Comparison of ENCODE assay signal across 19 mouse cellular contexts in genomic region chr9:122187451-122187921, GRCm38 (mm10).
DNase-seq lines count a peak whose midpoint lies in the region; ATAC-seq and TF ChIP-seq lines count a peak whose summit lies in the region.
"Had no signal": no experiment of that assay in that cellular context is flagged by ENCODE, and none has a peak within 500 bp of the region (broad histone marks: within the 10 kb centered on the region; RNA-seq: fewer than 3 reads in every experiment).

No protein-coding gene starts in this region.

- no peaks in the 10 kb centered on the region for H3K27me3 ChIP-seq in liver, adult 2 months (ENCODE audit: control insufficient read depth, insufficient read depth, low read length)
- 0 out of 2 replicates have a peak, but pooled peaks cover 2% of the 10 kb centered on the region for H3K27me3 ChIP-seq in liver, embryonic 12.5 days (replicated peaks)
- no peaks in the 10 kb centered on the region for H3K27me3 ChIP-seq in heart, embryonic 12.5 days (replicated peaks)
- H3K27me3 ChIP-seq in midbrain, postnatal 0 days (ENCODE audit: insufficient read depth, low read length) = no peaks in the 10 kb centered on the region
- H3K27me3 ChIP-seq: embryonic facial prominence, embryonic 12.5 days; forebrain, embryonic 13.5 days; midbrain, embryonic 12.5 days; neural tube, embryonic 12.5 days had no signal

- no peak for ATAC-seq in liver, embryonic 12.5 days
- peak; percentile 49; the same call in 1 of the 2 replicates for ATAC-seq in heart, embryonic 12.5 days (ENCODE audit: insufficient number of reproducible peaks, low FRiP score)
- ATAC-seq in midbrain, postnatal 0 days (ENCODE audit: low FRiP score) = no peak
- ATAC-seq: activated CD4-positive, CD25-positive, alpha-beta regulatory T cell, adult 4 months; forebrain, embryonic 13.5 days; hindbrain, postnatal 0 days had no signal

- H3K79me2 ChIP-seq in liver, adult 2 months (ENCODE audit: control insufficient read depth, insufficient read depth, low read length) = no peaks in the 10 kb centered on the region

- WGBS in liver, adult 2 months = 33% methylated on average over 7 of the region's 7 CpGs
- WGBS in liver, embryonic 12.5 days (ENCODE audit: insufficient replicate concordance) = 64% methylated on average over 7 of the region's 7 CpGs
- WGBS in heart, embryonic 12.5 days = 41% methylated on average over 7 of the region's 7 CpGs
- WGBS in midbrain, postnatal 0 days = 85% methylated on average over 7 of the region's 7 CpGs

- peak overlapping the region; percentile 30; the same call in 1 of the 2 replicates for H3K27ac ChIP-seq in liver, adult 2 months (replicated peaks; ENCODE audit: insufficient read depth, low read depth, low read length)
- no peak overlapping the region for H3K27ac ChIP-seq in liver, embryonic 12.5 days
- peak overlapping the region; percentile 69 for H3K27ac ChIP-seq in heart, embryonic 12.5 days (ENCODE audit: poor library complexity, severe bottlenecking)
- H3K27ac ChIP-seq in midbrain, postnatal 0 days (ENCODE audit: low read depth, low read length) = no peak overlapping the region
- H3K27ac ChIP-seq: forebrain, embryonic 13.5 days; hindbrain, postnatal 0 days; midbrain, embryonic 12.5 days; neural tube, embryonic 12.5 days had no signal

- no peak overlapping the region for H3K4me3 ChIP-seq in liver, adult 2 months (ENCODE audit: insufficient read depth, low read depth, low read length)
- no peak overlapping the region for H3K4me3 ChIP-seq in liver, embryonic 12.5 days
- H3K4me3 ChIP-seq in heart, embryonic 12.5 days = no peak overlapping the region
- no peak overlapping the region for H3K4me3 ChIP-seq in midbrain, postnatal 0 days (ENCODE audit: low read depth, low read length)
- H3K4me3 ChIP-seq: embryonic facial prominence, embryonic 12.5 days; forebrain, embryonic 13.5 days; midbrain, embryonic 12.5 days; neural tube, embryonic 12.5 days had no signal

- no peak overlapping the region for H3K9ac ChIP-seq in liver, adult 2 months (ENCODE audit: low read depth, low read length)
- H3K9ac ChIP-seq in liver, embryonic 12.5 days = no peak overlapping the region
- H3K9ac ChIP-seq in heart, embryonic 12.5 days = no peak overlapping the region
- no peak overlapping the region for H3K9ac ChIP-seq in midbrain, postnatal 0 days (replicated peaks; ENCODE audit: low read length, poor library complexity, severe bottlenecking)
- H3K9ac ChIP-seq: embryonic facial prominence, embryonic 12.5 days; forebrain, embryonic 13.5 days; midbrain, embryonic 12.5 days; neural tube, embryonic 12.5 days had no signal

- no peak for TF ChIP-seq CTCF in liver, adult 2 months (IDR thresholded peaks at IDR 0.05; ENCODE audit: low read depth, low read length)
- TF ChIP-seq CTCF in midbrain, postnatal 0 days (IDR thresholded peaks at IDR 0.05) = no peak

- no peak overlapping the region for H3K4me2 ChIP-seq in liver, embryonic 12.5 days
- no peak overlapping the region for H3K4me2 ChIP-seq in heart, embryonic 12.5 days
- no peak overlapping the region for H3K4me2 ChIP-seq in midbrain, postnatal 0 days (ENCODE audit: low read depth, low read length, poor library complexity, severe bottlenecking)
- H3K4me2 ChIP-seq: embryonic facial prominence, embryonic 12.5 days; forebrain, embryonic 13.5 days; midbrain, embryonic 12.5 days; neural tube, embryonic 12.5 days had no signal

- no peaks in the 10 kb centered on the region for H3K36me3 ChIP-seq in liver, adult 2 months (ENCODE audit: control insufficient read depth, insufficient read depth, low read length)
- H3K36me3 ChIP-seq in liver, embryonic 12.5 days = no peaks in the 10 kb centered on the region
- H3K36me3 ChIP-seq in heart, embryonic 12.5 days = no peaks in the 10 kb centered on the region
- no peaks in the 10 kb centered on the region for H3K36me3 ChIP-seq in midbrain, postnatal 0 days (ENCODE audit: insufficient read depth, low read length)
- H3K36me3 ChIP-seq: embryonic facial prominence, embryonic 12.5 days; G1E; midbrain, embryonic 12.5 days had no signal

- no peaks in the 10 kb centered on the region for H3K9me3 ChIP-seq in liver, embryonic 12.5 days (replicated peaks)
- no peaks in the 10 kb centered on the region for H3K9me3 ChIP-seq in heart, embryonic 12.5 days (replicated peaks)
- no peaks in the 10 kb centered on the region for H3K9me3 ChIP-seq in midbrain, postnatal 0 days (ENCODE audit: low read length)
- H3K9me3 ChIP-seq: embryonic facial prominence, embryonic 12.5 days; forebrain, embryonic 13.5 days; G1E; midbrain, embryonic 12.5 days; neural tube, embryonic 12.5 days had no signal

- H3K4me1 ChIP-seq in liver, adult 2 months (ENCODE audit: control insufficient read depth, insufficient read depth, low read length) = peaks cover 17% of the 10 kb centered on the region
- H3K4me1 ChIP-seq in liver, embryonic 12.5 days = 0 out of 2 replicates have a peak, but pooled peaks cover 12% of the 10 kb centered on the region
- H3K4me1 ChIP-seq in heart, embryonic 12.5 days (replicated peaks) = peaks cover 41% of the 10 kb centered on the region
- no peaks in the 10 kb centered on the region for H3K4me1 ChIP-seq in midbrain, postnatal 0 days (ENCODE audit: insufficient read depth, low read length)
- H3K4me1 ChIP-seq: midbrain, embryonic 12.5 days; neural tube, embryonic 12.5 days had no signal

- no peak for TF ChIP-seq POLR2A in liver, adult 2 months (IDR thresholded peaks at IDR 0.05; ENCODE audit: extremely low read depth, insufficient read depth, low read length)

- DNase-seq in liver, adult 2 months (ENCODE audit: extremely low read depth, low read depth, low spot score) = peak; percentile 67
- DNase-seq in heart, adult 11 months = peak; percentile 98
- DNase-seq in naive thymus-derived CD4-positive, alpha-beta T cell, adult 2 months (ENCODE audit: low read depth) = peak; percentile 30
- DNase-seq in right cerebral cortex, postnatal 14 days = no peak
- no peak for DNase-seq in midbrain, postnatal 0 days (ENCODE audit: low spot score)
- DNase-seq: cerebellum, postnatal 10 days; gastrocnemius, postnatal 14 days; left cerebral cortex, postnatal 4 days; lung, adult 2 months; right cerebral cortex, adult 18-20 months had no signal

Comparison
In these comparisons a context has a peak if more than half of its experiments do, and no peak if none do; other contexts are left out.
1. H3K27ac ChIP-seq: peak in liver, adult 2 months (single experiment) and heart, embryonic 12.5 days (single experiment); none in liver, embryonic 12.5 days (single experiment) and midbrain, postnatal 0 days (single experiment).
2. DNase-seq: peak in liver, adult 2 months (single experiment), heart, adult 11 months (single experiment) and naive thymus-derived CD4-positive, alpha-beta T cell, adult 2 months (single experiment); none in right cerebral cortex, postnatal 14 days (single experiment) and midbrain, postnatal 0 days (single experiment).